Mouse (Mus musculus) ES-Bruce4 (cell line): ENCODE data around the gene Mpzl3.

Experiments
- EP300 ChIP-seq: IDR thresholded peaks from 2 replicates; pipeline ENCODE4 v1.6.1; 2011; ENCODE audit warnings: low read depth, low read length; ENCODE audit not compliant: insufficient read depth
- POLR2A ChIP-seq: IDR thresholded peaks from one replicate; pipeline ENCODE4 v1.8.1; 2011; ENCODE audit warnings: low read length; ENCODE audit not compliant: insufficient read depth

GRCm38 (mm10) chr9:45118552-45118951, 63.6 kb downstream of the Mpzl3 start:
- TF ChIP-seq EP300 = no peak
- no peak for TF ChIP-seq POLR2A
